In genomic region chr10:119192598-119193372, GRCm38 (mm10) we compare ENCODE assay signal across 16 mouse cellular contexts. TPM values are rescaled to one million over a fixed set of nuclear protein-coding genes. Genes with fewer than 3 reads are reported as not detected.
DNase-seq lines count a peak whose midpoint lies in the region; ATAC-seq and TF ChIP-seq lines count a peak whose summit lies in the region.
"Had no signal": no experiment of that assay in that cellular context is flagged by ENCODE, and none has a peak within 500 bp of the region (broad histone marks: within the 10 kb centered on the region; RNA-seq: fewer than 3 reads in every experiment).

No protein-coding gene starts in this region.

- ATAC-seq in frontal cortex, adult (ENCODE audit: low TSS enrichment) = peak; percentile 23; the same call in 1 of the 2 replicates
- peak; percentile 72 for ATAC-seq in megakaryocyte progenitor cell, adult 5-6 weeks (replicated peaks; ENCODE audit: poor library complexity)
- ATAC-seq in lung, postnatal 0 days = no peak
- ATAC-seq: activated CD4-positive, CD25-positive, alpha-beta regulatory T cell, adult 4 months; forebrain, embryonic 16.5 days had no signal

- no peaks in the 10 kb centered on the region for H3K4me1 ChIP-seq in lung, postnatal 0 days (ENCODE audit: insufficient read depth, low read depth, low read length)
- H3K4me1 ChIP-seq: embryonic facial prominence, embryonic 15.5 days; hindbrain, embryonic 10.5 days; kidney, embryonic 15.5 days had no signal

- TF ChIP-seq CTCF in lung, postnatal 0 days (IDR thresholded peaks at IDR 0.05) = no peak
- TF ChIP-seq CTCF in left cerebral cortex, adult 2 months (IDR thresholded peaks at IDR 0.05) = no peak

- TF ChIP-seq EP300 in lung, postnatal 0 days (IDR thresholded peaks at IDR 0.05) = no peak

- intact Hi-C loops in left cerebral cortex, adult 2 months (cut with DNase I) = no loop called here

- H3K9ac ChIP-seq in lung, postnatal 0 days (replicated peaks; ENCODE audit: low read depth) = no peak overlapping the region
- H3K9ac ChIP-seq: embryonic facial prominence, embryonic 15.5 days; kidney, embryonic 15.5 days had no signal

- no peaks in the 10 kb centered on the region for H3K27me3 ChIP-seq in lung, postnatal 0 days (replicated peaks; ENCODE audit: insufficient read depth, low read length)
- H3K27me3 ChIP-seq: embryonic facial prominence, embryonic 15.5 days; kidney, embryonic 15.5 days had no signal

- WGBS in lung, postnatal 0 days = 33% methylated on average over 8 of the region's 8 CpGs

- DNase-seq in frontal cortex, postnatal 25 days (ENCODE audit: low spot score in 2 of 2) = no peak
- peak; percentile 50 to 59 for DNase-seq in heart, adult 9 months (ENCODE audit: low spot score in 2 of 2)
- peak; percentile 48 for DNase-seq in heart, postnatal 4 days
- DNase-seq in thymus, postnatal 0 days (ENCODE audit: low spot score) = no peak
- DNase-seq in lung, postnatal 0 days (ENCODE audit: low spot score) = no peak
- DNase-seq in left cerebral cortex, adult 2 months (ENCODE audit: extremely low spot score in 1 of 2, low spot score in 2 of 2) = no peak
- DNase-seq: cerebellum, postnatal 36 days; lung, postnatal 4 days had no signal

- no peaks in the 10 kb centered on the region for H3K36me3 ChIP-seq in lung, postnatal 0 days (ENCODE audit: insufficient read depth, low read length)

- no peak overlapping the region for H3K4me3 ChIP-seq in lung, postnatal 0 days (ENCODE audit: low read depth, low read length)
- H3K4me3 ChIP-seq in left cerebral cortex, adult 2 months = no peak overlapping the region
- H3K4me3 ChIP-seq: embryonic facial prominence, embryonic 15.5 days; hindbrain, embryonic 10.5 days; kidney, embryonic 15.5 days; myocyte had no signal

- H3K4me2 ChIP-seq in lung, postnatal 0 days (replicated peaks; ENCODE audit: low read depth, low read length) = no peak overlapping the region
- H3K4me2 ChIP-seq: embryonic facial prominence, embryonic 15.5 days; kidney, embryonic 15.5 days had no signal

- H3K9me3 ChIP-seq in lung, postnatal 0 days (ENCODE audit: low read length) = no peaks in the 10 kb centered on the region
- H3K9me3 ChIP-seq: embryonic facial prominence, embryonic 15.5 days; hindbrain, embryonic 10.5 days; kidney, embryonic 15.5 days had no signal

- no peak overlapping the region for H3K27ac ChIP-seq in lung, postnatal 0 days (ENCODE audit: low read length)
- H3K27ac ChIP-seq in left cerebral cortex, adult 2 months = no peak overlapping the region
- H3K27ac ChIP-seq: embryonic facial prominence, embryonic 15.5 days; hindbrain, embryonic 10.5 days; kidney, embryonic 15.5 days had no signal

RNA-seq across cellular contexts. Expression of gene Cand1, which starts 47.1 kb away (rescaled TPM):
- 10 to 100 TPM; 85.4 to 89.8 TPM for total RNA-seq in heart, postnatal 4 days (2021)
- total RNA-seq in megakaryocyte progenitor cell, adult 5-6 weeks (2015) = 74.5 and 87.6 TPM in 2 replicates
- total RNA-seq in megakaryocyte progenitor cell, adult 5-6 weeks (2017) = 39.0 and 45.9 TPM in 2 replicates
- polyA plus RNA-seq in thymus, postnatal 0 days (2015; fragmentation: Nextera tagmentation; extraction: Ambion mirVana) = 28.6 and 35.7 TPM in 2 replicates
- polyA plus RNA-seq in lung, postnatal 0 days (2015; fragmentation: Nextera tagmentation; extraction: Ambion mirVana) = 20.4 and 21.5 TPM in 2 replicates
- total RNA-seq in left cerebral cortex, adult 2 months (2021) = 100 to 1,000 TPM; 144 to 158 TPM

Comparison
In these comparisons a context has a peak if more than half of its experiments do, and no peak if none do; other contexts are left out.
1. DNase-seq: peak in heart, adult 9 months (2 of 2) and heart, postnatal 4 days (single experiment); none in frontal cortex, postnatal 25 days (0 of 2), thymus, postnatal 0 days (single experiment), lung, postnatal 0 days (single experiment) and left cerebral cortex, adult 2 months (0 of 2).